In genomic region chr11:70765776-70766445, GRCm38 (mm10) we compare ENCODE assay signal across 11 mouse cellular contexts. TPM values are rescaled to one million over a fixed set of nuclear protein-coding genes. Genes with fewer than 3 reads are reported as not detected.
DNase-seq lines count a peak whose midpoint lies in the region; ATAC-seq lines count a peak whose summit lies in the region.
"Had no signal": no experiment of that assay in that cellular context is flagged by ENCODE, and none has a peak within 500 bp of the region (broad histone marks: within the 10 kb centered on the region; RNA-seq: fewer than 3 reads in every experiment).

No protein-coding gene starts in this region.

- no peak for DNase-seq in liver
- DNase-seq in Muller cell, postnatal 12 days (ENCODE audit: inconsistent ontology term), result peak; percentile 66
- DNase-seq in layer of hippocampus, postnatal 10 days (ENCODE audit: low spot score in 2 of 2), result no peak
- no peak for DNase-seq in midbrain, embryonic 10.5 days (ENCODE audit: low spot score)
- no peak for DNase-seq in cerebellum, adult 11 months
- DNase-seq: embryo, embryonic 11 days had no signal

- H3K27ac ChIP-seq in liver, embryonic 12.5 days, result no peak overlapping the region
- peak overlapping the region; percentile 11 to 85; a peak in 3 of 4 replicates for H3K27ac ChIP-seq in heart, embryonic 14.5 days (replicated peaks in 1 of 2; ENCODE audit: control insufficient read depth in 1 of 2, insufficient read depth in 1 of 2, low read depth in 2 of 2, low read length in 2 of 2)
- no peak overlapping the region for H3K27ac ChIP-seq in limb, embryonic 15.5 days
- no peak overlapping the region for H3K27ac ChIP-seq in midbrain, embryonic 10.5 days (replicated peaks)
- H3K27ac ChIP-seq: limb, embryonic 12.5 days had no signal

- H3K4me1 ChIP-seq in liver, embryonic 12.5 days, result peaks cover 30% of the 10 kb centered on the region
- peaks cover 8 to 9% of the 10 kb centered on the region in 2 experiments; a peak in 3 of 4 replicates for H3K4me1 ChIP-seq in heart, embryonic 14.5 days (ENCODE audit: control insufficient read depth in 2 of 2, insufficient read depth in 2 of 2, low read length in 2 of 2)
- peaks cover 17% of the 10 kb centered on the region for H3K4me1 ChIP-seq in limb, embryonic 15.5 days
- peaks cover 22% of the 10 kb centered on the region for H3K4me1 ChIP-seq in midbrain, embryonic 10.5 days

- peaks cover 6% of the 10 kb centered on the region for H3K36me3 ChIP-seq in liver, embryonic 12.5 days
- H3K36me3 ChIP-seq in heart, embryonic 14.5 days (ENCODE audit: control insufficient read depth, insufficient read depth, low read length), result peaks cover 15% of the 10 kb centered on the region
- H3K36me3 ChIP-seq in limb, embryonic 15.5 days, result peaks cover 5% of the 10 kb centered on the region; the same call in 1 of the 2 replicates
- peaks cover 15% of the 10 kb centered on the region for H3K36me3 ChIP-seq in midbrain, embryonic 10.5 days

- ATAC-seq in liver, embryonic 12.5 days, result no peak
- ATAC-seq in heart, embryonic 14.5 days (ENCODE audit: insufficient number of reproducible peaks, insufficient read depth, low FRiP score, low read depth), result no peak
- peak; percentile 32; the same call in 1 of the 2 replicates for ATAC-seq in limb, embryonic 15.5 days (ENCODE audit: insufficient number of reproducible peaks, low FRiP score, low TSS enrichment, low read depth)

- H3K9ac ChIP-seq in liver, embryonic 12.5 days, result no peak overlapping the region
- no peak overlapping the region for H3K9ac ChIP-seq in heart, embryonic 14.5 days (ENCODE audit: low read length)
- no peak overlapping the region for H3K9ac ChIP-seq in limb, embryonic 15.5 days
- H3K9ac ChIP-seq: limb, embryonic 12.5 days had no signal

- H3K4me3 ChIP-seq in liver, embryonic 12.5 days, result no peak overlapping the region
- H3K4me3 ChIP-seq in heart, embryonic 14.5 days (ENCODE audit: control insufficient read depth in 1 of 2, insufficient read depth in 1 of 2, low read depth in 1 of 2, low read length in 2 of 2), result no peak overlapping the region
- H3K4me3 ChIP-seq in limb, embryonic 15.5 days, result no peak overlapping the region
- no peak overlapping the region for H3K4me3 ChIP-seq in midbrain, embryonic 10.5 days
- H3K4me3 ChIP-seq: limb, embryonic 12.5 days had no signal

- H3K9me3 ChIP-seq in liver, embryonic 12.5 days (replicated peaks), result no peaks in the 10 kb centered on the region
- H3K9me3 ChIP-seq in heart, embryonic 14.5 days (ENCODE audit: control insufficient read depth, low read length), result no peaks in the 10 kb centered on the region
- H3K9me3 ChIP-seq in limb, embryonic 15.5 days, result no peaks in the 10 kb centered on the region
- no peaks in the 10 kb centered on the region for H3K9me3 ChIP-seq in midbrain, embryonic 10.5 days (replicated peaks)
- H3K9me3 ChIP-seq: limb, embryonic 12.5 days had no signal

- no peaks in the 10 kb centered on the region for H3K27me3 ChIP-seq in liver, embryonic 12.5 days (replicated peaks)
- no peaks in the 10 kb centered on the region for H3K27me3 ChIP-seq in heart, embryonic 14.5 days (ENCODE audit: control insufficient read depth, insufficient read depth, low read length)
- H3K27me3 ChIP-seq in limb, embryonic 15.5 days, result no peaks in the 10 kb centered on the region
- H3K27me3 ChIP-seq in midbrain, embryonic 10.5 days (ENCODE audit: low read depth, poor library complexity, severe bottlenecking), result no peaks in the 10 kb centered on the region
- H3K27me3 ChIP-seq: limb, embryonic 12.5 days had no signal

- WGBS in liver, embryonic 12.5 days (ENCODE audit: insufficient replicate concordance), result 57% methylated on average over 16 of the region's 16 CpGs
- WGBS in heart, embryonic 14.5 days, result 62% methylated on average over 16 of the region's 16 CpGs
- 67% methylated on average over 16 of the region's 16 CpGs for WGBS in limb, embryonic 15.5 days
- 87% methylated on average over 16 of the region's 16 CpGs for WGBS in midbrain, embryonic 10.5 days

- H3K4me2 ChIP-seq in liver, embryonic 12.5 days, result peak overlapping the region; percentile 90
- H3K4me2 ChIP-seq in heart, embryonic 14.5 days (ENCODE audit: low read length), result no peak overlapping the region
- H3K4me2 ChIP-seq in limb, embryonic 15.5 days, result no peak overlapping the region

RNA-seq across cellular contexts. Expression of gene Zfp3, which starts 1.9 kb away (rescaled TPM):
- 1.9 and 2.2 TPM in 2 replicates for polyA plus RNA-seq in liver, embryonic 12.5 days (2016; fragmentation: Nextera tagmentation; extraction: Ambion mirVana)
- polyA plus RNA-seq in heart, embryonic 14.5 days (2014; fragmentation: Nextera tagmentation; extraction: Ambion mirVana), result 9.3 and 9.9 TPM in 2 replicates
- 7.3 and 7.9 TPM in 2 replicates for polyA plus RNA-seq in limb, embryonic 15.5 days (2015; fragmentation: Nextera tagmentation; extraction: Ambion mirVana)
- 10 to 100 TPM; 16.2 to 17.4 TPM for total RNA-seq in layer of hippocampus, postnatal 10 days (2021)
- polyA plus RNA-seq in midbrain, embryonic 10.5 days (2016; fragmentation: Nextera tagmentation; extraction: Ambion mirVana), result 6.9 and 10.2 TPM in 2 replicates

RNA-seq across cellular contexts. Expression of gene Scimp, which starts 46.5 kb away (rescaled TPM):
- polyA plus RNA-seq in liver, embryonic 12.5 days (2016; fragmentation: Nextera tagmentation; extraction: Ambion mirVana), result 0.26 and 0.41 TPM in 2 replicates
- polyA plus RNA-seq in heart, embryonic 14.5 days (2014; fragmentation: Nextera tagmentation; extraction: Ambion mirVana), result 0.50 and 0.62 TPM in 2 replicates
- polyA plus RNA-seq in limb, embryonic 15.5 days (2015; fragmentation: Nextera tagmentation; extraction: Ambion mirVana), result 0.27 TPM in 1 of 2 replicates, not detected in the other
- total RNA-seq in layer of hippocampus, postnatal 10 days (2021), result not detected
- polyA plus RNA-seq in midbrain, embryonic 10.5 days (2016; fragmentation: Nextera tagmentation; extraction: Ambion mirVana), result not detected in 2 replicates
- polyA plus RNA-seq: limb, embryonic 12.5 days; neural tube, embryonic 14.5 days had no signal

Comparison
In these comparisons a context has a peak if more than half of its experiments do, and no peak if none do; other contexts are left out.
1. H3K27ac ChIP-seq: peak in heart, embryonic 14.5 days (2 of 2); none in liver, embryonic 12.5 days (single experiment), limb, embryonic 15.5 days (single experiment) and midbrain, embryonic 10.5 days (single experiment).